Mouse (Mus musculus): ENCODE data around the gene Plxnc1. TPM values are rescaled to one million over a fixed set of nuclear protein-coding genes. Genes with fewer than 3 reads are reported as not detected.

Plxnc1 gene
- total and polyA plus RNA-seq, 2 experiments from 2014 or later: 1.4 to 9.4 TPM

GRCm38 (mm10) chr10:94866995-94867856 lies 77.4 kb downstream of the Plxnc1 start:
- H3K4me2 ChIP-seq (ENCODE audit: low read depth, low read length): no peak overlapping the region

DNA sequence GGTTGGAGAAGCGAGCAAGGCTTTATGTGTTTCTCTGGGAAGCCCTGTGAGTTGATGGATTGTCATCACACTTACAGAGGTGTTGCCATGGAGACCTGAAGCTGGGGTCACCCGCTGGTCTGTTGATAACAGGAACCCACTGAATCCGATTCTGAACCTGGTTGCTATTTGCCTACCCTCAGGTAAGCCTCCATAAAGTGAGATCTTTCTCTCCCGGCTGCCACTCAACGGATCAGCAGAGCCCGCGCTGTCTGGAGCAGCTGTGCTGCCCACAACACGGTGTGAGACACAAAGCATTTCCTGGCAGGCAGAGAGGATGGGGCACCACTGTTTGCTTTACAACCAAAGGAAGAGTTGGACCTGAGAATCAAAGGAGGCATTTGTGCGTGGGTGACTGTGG lies 79.4 kb downstream of the Plxnc1 start:
- Histone ChIP-seq H3K9me3 (replicated peaks; ENCODE audit: control insufficient read depth, low read length) (no peaks in the 10 kb centered on the region), H3K9ac (replicated peaks; ENCODE audit: low read depth, low read length) (no peak overlapping the region), H3K4me2 (ENCODE audit: low read depth, low read length) (no peak overlapping the region), H3K27ac (ENCODE audit: low read depth) (no peak overlapping the region), H3K4me1 (ENCODE audit: control insufficient read depth, insufficient read depth) (no peaks in the 10 kb centered on the region), H3K36me3 (replicated peaks; ENCODE audit: control insufficient read depth, insufficient read depth, low read length) (no peaks in the 10 kb centered on the region), H3K27me3 (ENCODE audit: control insufficient read depth, insufficient read depth, low read length) (no peaks in the 10 kb centered on the region), H3K4me3 (ENCODE audit: low read depth, low read length) (no peak overlapping the region)
- ATAC-seq (ENCODE audit: insufficient read depth, low read depth) (no peak), DNase-seq (ENCODE audit: low spot score) (no peak)
- 50% methylated on average over 9 of the region's 9 CpGs for WGBS
- no peak for TF ChIP-seq CTCF (IDR thresholded peaks at IDR 0.05; ENCODE audit: low read depth)
- no peak for TF ChIP-seq EP300 (IDR thresholded peaks at IDR 0.05; ENCODE audit: low read depth)

More at GRCm38 (mm10) chr10:94866995-94867856, 77.4 kb downstream of the Plxnc1 start:
- Histone ChIP-seq H3K4me1 (ENCODE audit: control insufficient read depth, insufficient read depth) (no peaks in the 10 kb centered on the region), H3K4me3 (ENCODE audit: low read depth, low read length) (no peak overlapping the region), H3K9me3 (replicated peaks; ENCODE audit: control insufficient read depth, low read length) (no peaks in the 10 kb centered on the region), H3K27ac (ENCODE audit: low read depth) (no peak overlapping the region), H3K9ac (replicated peaks; ENCODE audit: low read depth, low read length) (no peak overlapping the region), H3K27me3 (ENCODE audit: control insufficient read depth, insufficient read depth, low read length) (no peaks in the 10 kb centered on the region), H3K36me3 (replicated peaks; ENCODE audit: control insufficient read depth, insufficient read depth, low read length) (no peaks in the 10 kb centered on the region)
- DNase-seq (ENCODE audit: low spot score): no peak
- ATAC-seq (ENCODE audit: insufficient read depth, low read depth): no peak
- TF ChIP-seq CTCF (IDR thresholded peaks at IDR 0.05; ENCODE audit: low read depth): no peak
- no peak for TF ChIP-seq EP300 (IDR thresholded peaks at IDR 0.05; ENCODE audit: low read depth)
- 75% methylated on average over 12 of the region's 12 CpGs for WGBS

GRCm38 (mm10) chr10:94864199-94864928 lies 80.3 kb downstream of the Plxnc1 start:
- no peaks in the 10 kb centered on the region for H3K36me3 ChIP-seq (replicated peaks; ENCODE audit: control insufficient read depth, insufficient read depth, low read length)
- H3K9me3 ChIP-seq (replicated peaks; ENCODE audit: control insufficient read depth, low read length): no peaks in the 10 kb centered on the region
- ATAC-seq (ENCODE audit: insufficient read depth, low read depth) (no peak), DNase-seq (ENCODE audit: low spot score) (no peak)
- no peak for TF ChIP-seq CTCF (IDR thresholded peaks at IDR 0.05; ENCODE audit: low read depth)
- TF ChIP-seq EP300 (IDR thresholded peaks at IDR 0.05; ENCODE audit: low read depth): no peak
- WGBS: 83% methylated on average over 9 of the region's 9 CpGs
- no peak overlapping the region for H3K4me2 ChIP-seq (ENCODE audit: low read depth, low read length)
- H3K4me3 ChIP-seq (ENCODE audit: low read depth, low read length): no peak overlapping the region
- H3K9ac ChIP-seq (replicated peaks; ENCODE audit: low read depth, low read length): no peak overlapping the region
- H3K4me1 ChIP-seq (ENCODE audit: control insufficient read depth, insufficient read depth): no peaks in the 10 kb centered on the region
- H3K27me3 ChIP-seq (ENCODE audit: control insufficient read depth, insufficient read depth, low read length): no peaks in the 10 kb centered on the region
- no peak overlapping the region for H3K27ac ChIP-seq (ENCODE audit: low read depth)

DNA sequence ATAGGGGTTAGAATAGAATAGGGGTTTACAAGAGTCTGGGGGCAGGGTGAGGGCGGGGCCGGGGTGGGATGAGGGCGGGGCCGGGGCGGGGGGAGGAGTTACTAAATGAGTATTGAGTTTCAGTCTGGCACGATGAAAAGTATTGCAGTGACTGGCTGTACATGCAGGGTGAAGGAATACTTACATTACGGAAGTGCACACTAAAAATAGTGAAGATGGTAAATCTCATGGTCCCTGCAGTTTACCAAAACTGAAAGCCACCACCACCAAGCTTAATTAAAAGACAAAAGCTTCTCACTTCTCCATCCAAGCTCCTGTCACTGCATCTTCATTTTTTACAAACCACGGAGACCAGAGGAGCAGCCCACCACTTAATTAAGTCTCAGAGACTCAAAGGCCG lies 81.4 kb downstream of the Plxnc1 start:
- DNase-seq (ENCODE audit: low spot score) (no peak), ATAC-seq (ENCODE audit: insufficient read depth, low read depth) (no peak)
- Histone ChIP-seq H3K27ac (ENCODE audit: low read depth) (no peak overlapping the region), H3K4me2 (ENCODE audit: low read depth, low read length) (no peak overlapping the region), H3K9me3 (replicated peaks; ENCODE audit: control insufficient read depth, low read length) (no peaks in the 10 kb centered on the region), H3K4me3 (ENCODE audit: low read depth, low read length) (no peak overlapping the region), H3K9ac (replicated peaks; ENCODE audit: low read depth, low read length) (no peak overlapping the region), H3K27me3 (ENCODE audit: control insufficient read depth, insufficient read depth, low read length) (no peaks in the 10 kb centered on the region), H3K4me1 (ENCODE audit: control insufficient read depth, insufficient read depth) (no peaks in the 10 kb centered on the region), H3K36me3 (replicated peaks; ENCODE audit: control insufficient read depth, insufficient read depth, low read length) (no peaks in the 10 kb centered on the region)
- WGBS: 78% methylated on average over 9 of the region's 9 CpGs
- TF ChIP-seq EP300 (IDR thresholded peaks at IDR 0.05; ENCODE audit: low read depth) (no peak), CTCF (IDR thresholded peaks at IDR 0.05; ENCODE audit: low read depth) (no peak)

DNA sequence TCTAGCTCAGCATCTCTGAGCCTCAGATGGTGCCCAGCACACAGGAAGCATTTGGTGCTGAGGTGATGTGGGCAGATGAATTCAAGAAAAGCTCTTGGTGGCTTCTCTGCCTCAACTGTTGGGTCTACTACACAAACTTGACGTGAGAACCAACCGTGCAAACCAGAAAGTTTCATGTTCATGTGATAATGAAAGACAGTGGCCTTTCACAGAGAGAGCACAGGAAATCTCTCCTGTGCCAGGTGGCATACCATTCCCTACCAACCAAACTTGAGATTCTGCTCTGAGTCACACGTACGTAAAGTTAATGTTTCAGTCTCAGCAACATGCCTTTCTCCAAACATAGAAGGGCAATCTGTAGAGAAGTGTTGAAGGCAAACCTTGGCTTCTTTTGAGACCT lies 83.8 kb downstream of the Plxnc1 start:
- ATAC-seq (ENCODE audit: insufficient read depth, low read depth): no peak
- no peaks in the 10 kb centered on the region for H3K4me1 ChIP-seq (ENCODE audit: control insufficient read depth, insufficient read depth)
- DNase-seq (ENCODE audit: low spot score): no peak
- no peaks in the 10 kb centered on the region for H3K36me3 ChIP-seq (replicated peaks; ENCODE audit: control insufficient read depth, insufficient read depth, low read length)
- H3K4me3 ChIP-seq (ENCODE audit: low read depth, low read length): no peak overlapping the region
- H3K4me2 ChIP-seq (ENCODE audit: low read depth, low read length): no peak overlapping the region
- H3K27me3 ChIP-seq (ENCODE audit: control insufficient read depth, insufficient read depth, low read length): no peaks in the 10 kb centered on the region
- no peak overlapping the region for H3K9ac ChIP-seq (replicated peaks; ENCODE audit: low read depth, low read length)
- H3K9me3 ChIP-seq (replicated peaks; ENCODE audit: control insufficient read depth, low read length): no peaks in the 10 kb centered on the region
- WGBS: 89% methylated on average over 4 of the region's 4 CpGs
- H3K27ac ChIP-seq (ENCODE audit: low read depth): no peak overlapping the region
- TF ChIP-seq CTCF (IDR thresholded peaks at IDR 0.05; ENCODE audit: low read depth): no peak
- no peak for TF ChIP-seq EP300 (IDR thresholded peaks at IDR 0.05; ENCODE audit: low read depth)

All from heart, postnatal 0 days (tissue).